Mouse (Mus musculus) adrenal gland, postnatal 4 days (tissue): ENCODE measurements around the gene Prr13. TPM values are rescaled to one million over a fixed set of nuclear protein-coding genes. Genes with fewer than 3 reads are reported as not detected.
A peak's percentile ranks its signal among the peaks of the same experiment; 100 is the strongest.

Source experiments
- DNase-seq, 2 experiments: peaks; one replicate each; pipeline ENCODE4 v3.0.0; 2021 to 2022; ENCODE audit warnings: low spot score in 2 of 2, mixed read lengths in 2 of 2
- total RNA-seq, 2 experiments: library from RNA; stranded (reverse); gene quantifications; 2 replicates each; pipeline ENCODE4 v1.2.3; 2021

Gene Prr13
- total RNA-seq, 2 experiments from 2014 or later = 63.2 to 81.5 TPM

- no peak for DNase-seq
Measured at GRCm38 (mm10) chr15:102503924-102504782, 45.3 kb downstream of the Prr13 start.

DNA sequence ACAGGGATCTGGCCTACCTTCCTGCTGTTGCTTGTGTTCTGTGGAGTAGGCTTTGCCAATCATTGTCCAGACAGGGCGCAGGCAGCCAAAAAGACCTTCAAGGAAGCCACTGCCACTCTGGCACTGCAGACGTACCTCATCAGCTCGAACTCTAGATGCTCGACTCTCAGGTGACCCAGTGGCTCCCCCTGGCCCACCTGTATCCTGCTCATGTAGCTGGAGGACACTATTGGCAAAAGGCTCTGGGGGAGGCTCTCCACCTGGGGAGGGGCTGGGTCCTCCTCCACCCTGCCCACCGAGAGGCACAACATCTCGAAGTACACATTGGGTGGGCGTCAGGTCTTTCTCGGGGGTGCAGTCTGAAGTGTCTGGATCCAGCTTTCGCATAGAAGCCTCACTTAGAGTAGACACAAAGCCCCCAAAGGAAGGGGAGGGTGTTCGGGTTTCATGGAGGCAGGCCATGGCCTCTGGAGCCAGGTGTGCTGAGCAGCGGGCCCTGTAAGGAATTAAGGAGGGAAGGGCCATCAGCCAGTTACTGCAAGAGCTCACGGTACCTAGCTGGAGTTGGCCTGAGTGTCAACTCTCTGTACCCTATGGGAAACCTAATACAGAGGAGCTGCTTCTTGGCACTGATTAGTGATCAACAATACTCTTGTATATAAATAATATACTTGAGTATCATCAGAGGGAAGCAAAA is 46.4 kb downstream of the Prr13 start:
- no peak for DNase-seq

DNA sequence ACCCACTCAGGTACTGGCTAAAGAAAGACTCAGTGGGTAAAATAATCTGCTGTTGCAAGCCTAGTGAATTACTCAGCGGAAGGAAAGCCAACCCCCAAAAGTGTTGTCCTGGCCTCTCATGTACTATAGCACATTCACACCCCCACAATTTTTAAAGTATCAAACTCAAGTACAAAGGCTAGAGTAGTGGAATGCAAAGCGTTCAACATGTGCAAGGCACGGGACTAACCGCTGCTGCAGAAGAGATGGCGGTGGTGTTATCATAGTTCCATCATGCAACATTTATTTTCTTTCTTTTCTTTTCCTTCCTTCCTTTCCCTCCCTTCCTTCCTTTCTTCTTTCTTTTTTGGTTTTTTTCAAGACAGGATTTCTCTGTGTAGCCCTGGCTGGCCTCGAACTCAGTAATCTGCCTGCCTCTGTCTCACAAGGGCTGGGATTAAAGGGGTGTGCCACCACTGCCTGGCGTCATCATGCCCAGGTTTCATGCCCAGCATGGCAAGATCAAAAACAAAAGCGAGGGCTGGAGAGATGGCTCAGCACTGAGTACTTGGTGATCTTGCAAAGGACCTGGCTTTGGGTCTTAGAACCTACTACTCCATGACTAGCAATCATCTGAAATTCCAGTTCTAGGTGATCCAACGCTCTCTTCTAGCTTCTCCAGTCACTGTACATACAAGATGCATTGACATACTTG is 47.1 kb downstream of the Prr13 start:
- DNase-seq = no peak

DNA sequence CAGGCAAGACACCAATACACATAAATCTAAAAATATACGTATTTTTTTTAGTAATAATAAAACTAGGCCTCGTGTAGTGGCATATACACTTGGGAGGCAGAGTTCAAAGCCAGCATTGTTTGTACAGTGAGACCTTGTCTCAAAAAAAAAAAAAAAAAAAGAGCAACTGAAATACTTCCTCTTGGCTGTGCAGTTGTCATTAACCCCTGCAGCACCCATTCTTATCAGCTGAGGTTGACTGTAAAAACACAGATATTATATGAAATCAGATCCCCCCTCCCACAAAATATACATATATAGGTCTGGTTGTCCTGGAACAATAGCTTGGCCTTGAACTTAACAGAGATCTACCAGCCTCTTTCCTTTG is 47.6 kb downstream of the Prr13 start:
- no peak for DNase-seq

DNA sequence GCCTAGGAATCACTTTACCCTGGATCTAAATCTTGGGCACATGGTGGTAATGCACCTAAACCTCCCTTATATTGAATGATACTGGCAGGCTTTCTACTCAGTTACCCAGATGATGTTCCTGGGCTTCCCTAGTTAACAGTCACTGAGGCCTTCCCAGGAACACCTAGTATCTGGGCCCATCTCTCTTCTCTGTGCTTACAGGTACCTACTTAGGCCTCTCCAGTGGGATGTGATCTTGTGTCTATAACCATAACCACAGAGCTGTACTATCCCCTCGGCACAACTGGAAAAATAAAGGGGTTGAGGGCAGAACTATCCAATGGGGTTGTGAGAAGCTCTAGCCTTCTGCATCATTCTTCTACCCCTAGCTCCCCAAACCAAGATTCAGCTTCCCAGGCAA is 48.0 kb downstream of the Prr13 start:
- no peak for DNase-seq

- DNase-seq = no peak
Measured at GRCm38 (mm10) chr15:102507561-102507960, 48.7 kb downstream of the Prr13 start.

DNA sequence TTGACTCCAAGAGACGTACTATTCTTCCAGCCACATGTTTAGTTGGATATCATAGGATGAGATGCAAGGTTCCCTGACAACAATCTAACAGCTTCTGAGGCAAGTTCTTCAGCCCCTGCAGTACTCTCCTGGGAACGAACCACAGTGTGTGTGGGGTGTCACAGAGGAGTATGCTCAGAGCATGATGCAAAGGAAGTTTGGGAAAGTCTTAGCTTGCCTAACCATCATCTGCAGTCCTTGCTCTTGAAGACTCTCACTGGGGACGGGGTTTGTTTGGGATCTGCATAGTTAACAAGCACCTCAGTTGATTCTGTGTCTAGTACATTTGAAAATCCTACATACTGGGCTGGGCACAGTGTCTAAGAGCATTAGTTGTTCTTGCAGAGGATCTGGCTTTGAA is 49.5 kb downstream of the Prr13 start:
- DNase-seq = no peak

GRCm38 (mm10) chr15:102510110-102510509 is 51.3 kb downstream of the Prr13 start:
- DNase-seq = no peak

- DNase-seq = peak; percentile 63 to 73
Measured at GRCm38 (mm10) chr15:102510590-102511284, 51.9 kb downstream of the Prr13 start.

DNA sequence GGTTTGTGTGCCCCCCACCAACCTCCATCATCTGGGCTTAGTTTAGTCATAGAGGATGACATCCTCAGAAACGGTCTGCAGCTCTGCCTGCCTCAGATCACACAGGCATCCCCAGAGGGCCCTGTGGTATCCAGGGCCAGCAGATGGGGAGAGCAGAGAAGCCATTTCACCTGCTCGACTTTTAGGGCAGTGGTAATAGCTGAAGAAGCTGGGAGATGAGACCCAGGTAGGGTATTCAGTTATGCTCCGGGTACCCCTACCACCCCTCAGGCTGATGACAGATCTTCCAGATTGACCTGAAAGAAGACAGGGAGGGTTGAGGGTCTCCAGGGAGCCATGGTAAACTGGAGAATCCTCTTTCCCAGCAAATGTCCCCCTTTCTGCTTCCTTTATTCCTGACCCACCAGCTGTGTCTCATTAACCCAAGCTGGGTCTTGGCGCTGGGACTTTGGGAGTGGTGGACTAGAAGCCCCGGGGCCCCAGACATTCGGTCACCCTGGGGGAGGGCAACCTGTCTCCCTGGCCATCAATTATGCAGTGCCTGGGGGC is 52.5 kb downstream of the Prr13 start:
- no peak for DNase-seq

DNA sequence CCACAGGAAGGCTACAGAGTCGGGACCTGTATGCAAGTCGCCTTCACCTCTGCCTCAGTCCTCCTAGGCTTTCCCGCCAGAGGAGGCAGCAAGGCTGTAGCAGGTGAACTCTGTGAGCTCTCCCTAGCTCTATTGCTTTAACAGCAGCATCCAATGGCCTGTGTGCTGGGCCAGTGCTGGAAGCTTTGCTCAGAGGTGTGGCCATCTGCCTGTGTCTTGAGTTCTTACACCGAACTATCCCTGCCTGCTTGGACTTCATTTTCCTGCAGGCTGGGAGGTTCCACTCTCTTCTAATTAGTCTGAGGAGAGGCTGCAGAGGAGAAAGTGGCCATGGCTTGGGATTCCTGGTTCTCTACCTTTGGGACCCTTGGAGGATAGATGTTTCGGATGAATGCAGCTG is 53.2 kb downstream of the Prr13 start:
- no peak for DNase-seq

Other genes with a start within 250 kb of the Prr13 start
- 1 to 10 TPM; 1.1 to 3.6 TPM for gene Itgb7, start 227.1 kb upstream of the Prr13 start, total RNA-seq
- gene Rarg, start 201.5 kb upstream of the Prr13 start, total RNA-seq = 10 to 100 TPM; 24.8 to 28.6 TPM
- under 1 TPM; 0.17 to 0.31 TPM for gene Gm9918, start 188.5 kb upstream of the Prr13 start, total RNA-seq
- 10 to 100 TPM; 34.4 to 36.7 TPM for gene Mfsd5, start 179.6 kb upstream of the Prr13 start, total RNA-seq
- 10 to 100 TPM; 16.5 to 24.5 TPM for gene Espl1, start 162.8 kb upstream of the Prr13 start, total RNA-seq
- gene Pfdn5, start 132.9 kb upstream of the Prr13 start, total RNA-seq = 100 to 1,000 TPM; 443 to 452 TPM
- gene Myg1, start 127.3 kb upstream of the Prr13 start, total RNA-seq = 10 to 100 TPM; 86.3 to 96.7 TPM
- 10 to 100 TPM; 32.3 to 39.0 TPM for gene Aaas, start 108.3 kb upstream of the Prr13 start, total RNA-seq
- gene Sp7, start 91.8 kb upstream of the Prr13 start, total RNA-seq = under 1 TPM; 0.31 to 0.48 TPM
- gene Sp1, start 52.9 kb upstream of the Prr13 start, total RNA-seq = 100 to 1,000 TPM; 101 to 110 TPM
- 1 to 10 TPM; 2.8 to 3.1 TPM for gene Amhr2, start 13.7 kb upstream of the Prr13 start, total RNA-seq
- gene Pcbp2, start 11.5 kb downstream of the Prr13 start, total RNA-seq = 100 to 1,000 TPM; 925 to 956 TPM
- 1 to 10 TPM in 1 of 2 experiments, not detected in 1; 4.3 TPM for gene Gm10337, start 44.7 kb downstream of the Prr13 start, total RNA-seq
- 10 to 100 TPM; 13.2 to 13.4 TPM for gene Map3k12, start 58.0 kb downstream of the Prr13 start, total RNA-seq
- 10 to 100 TPM; 52.8 to 53.2 TPM for gene Tarbp2, start 59.2 kb downstream of the Prr13 start, total RNA-seq
- gene Npff, start 65.9 kb downstream of the Prr13 start, total RNA-seq = 1 to 10 TPM; 5.9 to 8.6 TPM
- gene Gm28047, start 166.0 kb downstream of the Prr13 start, total RNA-seq = 1 to 10 TPM in 1 of 2 experiments, not detected in 1; 1.5 TPM
- 10 to 100 TPM; 81.4 to 87.1 TPM for gene Atf7, start 166.4 kb downstream of the Prr13 start, total RNA-seq
- 10 to 100 TPM; 18.1 to 18.2 TPM for gene Atp5g2, start 213.3 kb downstream of the Prr13 start, total RNA-seq